Mouse (Mus musculus): ENCODE results near the gene Krba1. TPM values are rescaled to one million over a fixed set of nuclear protein-coding genes. Genes with fewer than 3 reads are reported as not detected.

Gene Krba1
- total RNA-seq (2015) (0.98 and 2.5 TPM in 2 replicates), total RNA-seq (2017) (2.0 and 3.1 TPM in 2 replicates)

DNA sequence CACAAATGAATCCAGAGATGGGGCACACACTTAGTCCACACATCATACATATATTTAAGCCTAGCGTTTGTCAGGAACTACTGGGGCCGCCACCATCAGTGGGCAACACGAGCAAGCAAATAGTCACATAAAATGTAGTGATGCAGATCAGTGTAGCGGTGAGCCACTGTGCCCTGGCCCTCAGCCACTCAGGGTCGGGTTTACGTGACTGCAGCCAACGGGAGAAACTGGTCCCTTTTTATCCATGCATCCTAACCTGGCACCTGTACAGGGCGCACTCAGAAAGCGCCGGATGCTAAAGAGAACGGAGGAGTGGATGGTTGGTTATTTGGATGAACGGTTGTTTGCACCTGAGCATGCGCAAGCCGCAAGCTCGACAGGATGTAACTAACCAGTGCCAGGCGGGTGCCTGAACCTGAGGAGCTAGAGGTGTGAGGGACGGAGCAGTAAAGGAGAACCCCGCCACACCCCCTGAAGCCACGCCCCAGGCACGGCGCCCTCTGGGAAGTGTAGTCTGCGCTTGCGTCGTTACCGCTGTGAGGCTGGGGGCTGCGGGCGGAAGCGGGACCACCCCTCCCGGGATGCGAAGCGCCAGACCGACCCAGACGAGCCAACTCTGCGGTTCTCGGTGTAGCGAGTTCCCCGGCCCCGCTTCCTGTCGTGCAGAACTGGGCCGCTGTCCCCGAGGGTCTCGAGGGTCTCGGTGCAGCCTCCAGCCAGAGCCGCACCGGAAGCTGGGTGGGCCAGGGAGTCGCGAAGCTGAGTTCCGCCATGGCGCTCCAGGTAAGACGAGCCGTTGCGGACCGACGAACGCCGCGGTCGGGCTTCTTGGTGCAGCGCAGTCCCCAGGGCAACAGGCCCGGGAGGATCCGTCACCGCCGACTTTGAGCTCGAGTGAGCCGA, at the start of gene Krba1:
Gene Krba1, plus strand, starts transcription at position 482 of the 903 bp plus-strand sequence.
- ATAC-seq (replicated peaks; ENCODE audit: poor library complexity) = peak; percentile 87

DNA sequence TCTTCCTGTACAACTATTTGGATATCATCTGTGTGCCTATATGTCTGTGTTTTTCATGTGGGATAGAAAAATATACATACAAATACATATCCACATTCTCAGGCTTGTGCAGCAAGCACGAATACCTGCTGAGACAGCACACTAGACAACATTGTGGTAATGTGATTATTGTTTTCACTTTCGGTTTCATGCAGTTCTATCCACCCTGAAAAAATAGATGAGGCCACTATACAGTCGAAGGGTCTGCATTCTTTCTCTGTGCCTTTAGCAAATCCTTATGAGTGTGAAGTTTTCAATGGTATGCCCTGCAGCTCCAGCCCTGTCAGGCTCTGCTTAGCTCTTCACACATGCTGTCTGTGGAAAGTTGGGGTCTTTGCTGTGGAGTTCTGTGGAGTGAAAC, 36.5 kb upstream of the Krba1 start:
- no peak for ATAC-seq (replicated peaks; ENCODE audit: poor library complexity)

DNA sequence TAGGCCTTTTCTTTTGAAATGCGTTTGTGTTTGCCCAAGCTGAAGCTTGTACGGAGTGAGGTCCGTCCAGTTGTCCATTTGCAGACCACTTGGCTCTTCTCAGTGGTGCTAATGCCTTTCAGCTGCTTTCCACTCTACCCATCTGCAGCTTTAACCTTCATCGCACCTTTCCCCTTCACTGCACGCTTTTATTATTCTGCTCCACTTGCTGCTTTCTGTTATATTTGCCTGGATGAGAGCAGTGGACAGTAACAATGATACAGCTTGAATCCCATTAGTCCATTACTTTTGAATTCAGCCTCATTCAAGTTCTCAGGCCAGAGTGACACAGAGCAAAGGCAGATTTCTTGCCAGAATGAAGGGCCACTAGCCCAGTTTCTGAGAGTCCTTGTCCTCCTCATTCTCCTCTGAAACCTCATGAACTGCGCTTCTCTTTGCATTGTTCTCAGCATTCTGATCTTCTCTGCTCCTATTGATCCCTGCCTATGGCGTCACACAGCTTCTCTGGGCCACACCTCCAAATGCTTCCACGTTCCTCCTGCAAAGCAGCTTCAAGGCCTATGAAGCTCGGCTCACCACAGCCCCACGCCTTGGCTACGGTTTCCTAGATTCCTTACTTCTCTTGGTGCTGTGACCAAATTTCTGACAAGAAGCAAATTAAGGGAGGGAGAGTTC, 28.9 kb upstream of the Krba1 start:
- ATAC-seq (replicated peaks; ENCODE audit: poor library complexity) = no peak

DNA sequence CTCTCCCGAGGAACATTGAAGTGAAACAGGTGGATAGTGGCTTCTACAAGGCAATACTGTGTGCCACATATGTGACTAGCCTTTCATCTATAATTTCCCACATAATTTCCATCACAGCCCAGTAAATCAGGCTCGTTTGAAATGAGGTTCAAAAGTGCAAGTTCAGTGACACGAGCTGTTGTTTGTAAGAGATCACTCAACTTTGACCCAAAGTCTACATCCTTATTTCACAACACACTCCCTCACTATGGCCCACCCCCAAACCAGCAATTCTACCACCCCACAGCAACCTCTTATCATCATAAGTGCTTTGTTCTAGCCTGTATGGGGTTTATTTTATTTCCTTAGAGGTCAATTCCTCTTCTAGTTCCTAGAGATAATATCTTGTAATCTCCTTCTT, 7.2 kb upstream of the Krba1 start:
- ATAC-seq (replicated peaks; ENCODE audit: poor library complexity) = no peak

DNA sequence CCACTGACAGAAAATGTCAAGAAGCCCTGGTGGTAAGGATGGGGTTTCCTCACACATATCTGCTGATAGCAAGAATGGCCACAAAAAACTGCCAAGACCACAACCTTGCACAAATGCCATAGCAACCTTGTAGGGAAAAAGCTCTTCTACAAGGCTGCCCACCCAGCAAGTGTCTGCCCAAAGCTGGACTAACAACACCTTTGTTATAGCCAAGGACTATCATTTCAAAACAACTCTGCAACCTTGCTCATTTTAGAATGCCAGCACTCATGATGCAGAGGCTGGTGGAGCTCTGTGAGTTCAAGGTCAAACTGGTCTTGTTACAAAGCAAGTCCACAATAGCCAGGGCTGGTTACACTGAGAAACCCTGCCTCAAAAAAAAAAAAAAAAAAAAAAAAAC, 1.6 kb upstream of the Krba1 start:
- no peak for ATAC-seq (replicated peaks; ENCODE audit: poor library complexity)

DNA sequence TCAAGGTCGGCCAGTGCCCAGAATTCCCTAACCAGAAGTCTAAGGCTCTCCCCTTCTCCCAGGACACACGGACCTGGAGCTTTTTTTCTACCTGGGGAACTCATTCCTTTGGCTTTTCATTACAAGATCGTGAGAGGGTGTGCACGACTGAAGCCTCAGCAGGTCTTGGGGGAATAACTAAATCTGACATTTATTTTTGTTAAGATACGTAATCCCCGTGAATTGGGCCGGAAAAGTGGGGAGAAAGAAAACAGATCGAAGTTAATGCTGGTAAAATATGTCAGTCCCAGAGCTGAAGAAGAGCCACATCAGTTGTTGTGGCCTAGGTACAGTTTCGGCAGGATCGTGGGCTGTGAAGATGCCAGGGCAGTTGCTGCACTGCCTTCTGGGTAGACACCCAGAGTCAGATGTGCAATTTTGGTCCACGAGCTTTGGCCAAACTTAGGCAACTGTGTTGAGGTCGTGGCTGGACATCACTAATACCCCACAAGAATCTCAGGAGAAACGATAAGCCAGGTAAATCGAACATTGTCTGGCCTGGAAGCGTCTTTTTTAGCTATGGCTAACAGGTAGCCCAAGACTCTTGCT, 716 bp downstream of the Krba1 start:
- no peak for ATAC-seq (replicated peaks; ENCODE audit: poor library complexity)

DNA sequence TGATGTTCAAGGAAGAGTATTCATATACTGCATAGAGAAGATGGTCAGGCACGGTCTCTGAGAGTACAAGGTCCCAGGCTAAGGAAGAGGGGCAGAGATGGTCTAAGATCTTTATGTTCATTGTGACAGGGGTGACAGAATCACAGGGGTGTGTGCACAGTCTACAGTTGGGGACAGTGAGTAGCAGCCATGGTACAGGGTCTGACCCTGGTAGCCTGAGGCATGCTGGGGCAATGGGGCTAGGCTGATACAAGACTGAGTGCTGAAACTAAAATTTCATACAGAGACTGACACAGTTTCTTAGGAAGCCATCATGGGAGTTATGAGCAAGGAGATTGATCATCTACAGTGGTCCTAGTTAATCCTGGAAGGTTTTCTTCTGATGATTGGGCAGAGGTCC, 1.3 kb downstream of the Krba1 start:
- no peak for ATAC-seq (replicated peaks; ENCODE audit: poor library complexity)

DNA sequence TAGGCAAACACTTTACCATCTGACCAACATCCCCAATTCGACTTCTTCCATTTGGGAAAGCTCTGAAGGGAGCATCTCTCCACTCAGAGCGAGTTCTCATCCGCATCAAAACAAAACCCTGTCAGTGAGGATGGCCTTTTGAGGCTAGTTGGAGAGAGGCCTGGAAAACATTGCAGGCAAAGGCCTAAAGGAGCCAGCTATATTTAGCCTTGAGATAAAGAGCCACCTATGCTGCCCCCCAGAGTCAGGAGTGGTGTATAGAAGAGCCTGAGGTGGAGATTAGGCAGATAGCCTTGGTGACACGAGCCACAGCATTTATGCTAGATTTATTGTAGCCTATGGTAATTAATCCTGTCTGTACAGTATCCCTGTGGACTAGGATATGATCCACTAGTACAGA, 1.9 kb downstream of the Krba1 start:
- peak; percentile 71 for ATAC-seq (replicated peaks; ENCODE audit: poor library complexity)

DNA sequence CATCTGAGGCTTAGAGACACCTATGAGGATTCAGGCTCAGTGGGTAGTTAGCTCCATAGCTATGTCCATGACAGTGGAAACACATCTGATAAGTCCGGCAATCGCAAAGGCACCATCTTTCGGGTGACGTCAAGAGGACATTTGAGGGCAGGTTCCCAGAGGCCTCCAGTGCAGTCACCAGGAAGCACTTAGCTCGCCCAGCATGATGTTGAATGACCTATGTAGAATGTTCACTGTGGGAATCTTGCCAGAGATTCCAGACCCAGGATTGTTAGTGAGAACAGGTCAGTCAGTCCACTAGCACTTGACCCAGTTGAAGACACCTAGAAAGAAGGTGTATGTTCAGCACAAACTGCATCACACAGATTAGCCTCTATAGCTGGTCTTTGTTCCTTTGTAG, 4.5 kb downstream of the Krba1 start:
- ATAC-seq (replicated peaks; ENCODE audit: poor library complexity) = no peak

DNA sequence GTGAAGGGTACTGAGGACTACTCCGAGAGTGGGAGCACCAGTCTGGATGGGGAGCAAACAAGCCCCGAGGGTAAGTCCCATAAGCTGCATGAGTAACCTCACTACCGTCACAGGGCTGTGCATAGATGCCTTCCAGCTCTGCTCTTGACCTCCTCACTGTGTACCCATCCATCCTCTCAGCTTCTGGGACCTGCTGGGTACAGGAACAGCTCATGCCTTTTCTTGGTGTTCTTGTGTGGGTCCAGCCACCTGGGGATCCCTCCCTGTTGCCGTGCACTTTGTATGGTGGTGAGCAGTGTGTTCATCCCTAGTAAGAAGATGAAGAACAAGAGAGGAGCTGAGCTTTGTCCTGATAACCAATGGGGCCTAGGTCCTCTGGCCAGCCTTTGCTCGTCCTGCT, 8.7 kb downstream of the Krba1 start:
- ATAC-seq (replicated peaks; ENCODE audit: poor library complexity) = no peak

DNA sequence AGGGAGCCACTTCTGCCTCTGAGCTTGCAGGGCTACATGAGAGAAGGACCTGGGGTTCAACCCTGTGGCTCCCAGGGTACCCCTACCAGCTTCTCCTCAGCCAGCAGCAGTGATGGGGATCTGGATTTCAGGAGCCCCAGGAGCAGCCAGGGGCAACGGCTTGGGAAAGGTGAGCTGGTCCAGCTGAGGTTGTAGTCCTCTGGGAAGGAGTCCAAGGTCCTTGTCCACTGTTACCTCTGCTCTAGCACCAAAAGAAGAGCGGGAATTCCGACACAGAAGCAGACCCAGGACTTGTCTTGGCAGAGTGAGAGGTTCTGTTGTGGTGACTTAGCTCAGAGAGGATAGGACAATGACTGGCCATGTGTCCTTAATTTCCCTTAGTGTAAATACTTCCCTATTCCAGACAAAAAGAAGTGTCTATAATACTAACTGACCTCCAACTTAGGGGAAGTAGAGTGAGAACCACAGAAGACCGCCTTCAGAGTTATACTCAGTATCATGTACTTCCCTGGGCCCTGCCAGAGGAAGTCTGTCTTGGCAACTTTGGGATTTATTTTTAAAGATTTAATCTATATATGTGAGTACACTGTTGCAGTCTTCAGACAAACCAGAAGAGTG, 14.4 kb downstream of the Krba1 start:
- ATAC-seq (replicated peaks; ENCODE audit: poor library complexity) = peak; percentile 81

DNA sequence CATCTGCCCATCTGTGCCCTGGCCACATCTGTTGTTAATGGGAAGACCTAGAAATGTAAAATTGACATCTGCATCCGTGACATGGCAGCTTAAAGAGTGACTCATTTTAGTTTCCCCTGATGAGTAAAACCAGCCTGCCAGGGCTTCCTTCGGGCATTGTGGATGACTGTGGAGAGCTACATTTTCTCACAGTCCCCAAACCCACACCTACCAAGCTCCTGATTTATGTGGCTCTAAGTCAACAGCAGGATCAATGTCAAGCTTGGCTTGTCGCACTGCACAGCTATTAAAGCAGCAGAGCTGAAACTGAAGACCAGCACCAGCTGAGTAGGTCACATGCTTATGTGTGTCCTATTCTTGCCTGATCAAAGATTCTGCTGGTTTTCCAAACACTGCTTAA, 15.2 kb downstream of the Krba1 start:
- no peak for ATAC-seq (replicated peaks; ENCODE audit: poor library complexity)

DNA sequence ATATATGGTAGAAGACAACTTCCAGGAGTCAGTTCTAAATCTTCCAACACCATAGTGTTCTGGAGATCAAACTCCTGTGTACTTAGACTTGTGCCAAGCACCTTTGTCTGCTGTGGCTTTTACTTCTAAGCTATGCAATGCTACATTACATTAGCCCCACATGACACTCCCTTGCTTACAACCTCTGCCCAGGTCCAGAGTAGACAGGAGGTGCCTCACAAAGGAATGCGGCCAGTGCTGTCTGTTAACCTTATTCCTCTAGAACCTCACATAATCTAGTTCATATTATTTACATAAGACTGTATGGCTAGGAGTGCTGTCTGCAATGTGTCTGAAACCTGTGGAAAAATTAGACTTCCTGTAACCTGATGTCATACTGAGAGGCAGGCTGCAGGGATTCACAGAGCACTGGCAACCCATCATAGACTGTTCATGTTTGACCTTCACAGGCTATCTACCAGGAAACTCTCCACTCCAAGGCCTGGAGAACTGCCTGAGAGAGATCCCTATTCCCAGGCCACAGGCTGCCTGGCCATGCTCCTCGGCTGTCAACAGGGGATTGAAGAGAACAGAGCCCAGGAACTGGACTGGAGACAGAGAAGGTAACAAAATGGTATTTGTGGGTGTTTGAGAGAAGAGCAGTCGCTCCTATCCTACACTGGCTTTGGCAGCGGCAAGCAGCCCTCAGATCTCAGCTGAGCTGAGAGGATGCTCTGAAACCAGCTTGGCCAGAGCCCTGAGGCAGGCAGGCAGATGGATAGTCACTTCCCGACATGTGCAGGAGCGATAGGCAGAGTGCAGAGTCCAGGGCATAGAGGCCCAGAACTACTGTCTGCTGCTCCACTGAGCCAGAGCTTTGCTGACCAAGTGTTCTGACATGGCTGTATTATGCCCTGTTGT, 16.1 kb downstream of the Krba1 start:
- ATAC-seq (replicated peaks; ENCODE audit: poor library complexity) = no peak

DNA sequence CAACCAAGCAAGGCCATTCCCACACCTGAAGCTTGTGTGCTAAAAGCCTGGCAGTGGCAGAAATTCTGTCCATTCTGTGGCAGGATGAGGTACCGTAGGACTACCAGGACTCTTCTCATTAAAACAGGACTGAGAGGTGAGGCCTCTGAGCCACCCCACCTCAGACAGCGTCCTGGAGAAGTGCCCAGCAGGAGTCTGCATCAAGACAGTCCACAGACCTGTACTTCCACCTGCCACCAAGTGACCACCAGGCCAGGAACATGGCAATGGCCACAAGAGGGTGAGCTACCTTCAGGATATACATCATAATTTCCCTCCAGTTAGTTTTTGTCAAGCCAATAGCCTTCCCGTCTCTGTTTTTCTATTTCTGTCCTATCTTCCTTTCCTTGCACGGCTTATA, 16.8 kb downstream of the Krba1 start:
- no peak for ATAC-seq (replicated peaks; ENCODE audit: poor library complexity)

DNA sequence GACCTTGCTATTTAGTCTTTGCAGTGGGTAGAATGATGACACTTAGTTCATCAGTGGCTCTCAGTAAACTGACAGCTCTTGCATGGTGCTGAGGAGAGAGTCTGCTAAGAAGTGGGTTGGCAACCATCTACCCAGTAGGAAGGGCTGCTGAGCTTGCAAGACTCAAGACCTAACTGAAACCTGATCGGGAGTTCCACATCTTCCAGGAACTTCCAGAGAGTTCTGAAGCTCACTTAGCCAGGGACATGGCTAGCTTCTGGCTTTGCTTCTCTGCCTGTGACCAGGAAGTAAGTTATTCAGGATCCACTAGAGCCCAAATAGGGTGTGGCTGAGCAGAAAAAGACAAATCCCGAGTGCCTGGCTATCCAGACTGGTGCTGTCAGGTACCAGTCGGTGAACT, 17.3 kb downstream of the Krba1 start:
- no peak for ATAC-seq (replicated peaks; ENCODE audit: poor library complexity)

DNA sequence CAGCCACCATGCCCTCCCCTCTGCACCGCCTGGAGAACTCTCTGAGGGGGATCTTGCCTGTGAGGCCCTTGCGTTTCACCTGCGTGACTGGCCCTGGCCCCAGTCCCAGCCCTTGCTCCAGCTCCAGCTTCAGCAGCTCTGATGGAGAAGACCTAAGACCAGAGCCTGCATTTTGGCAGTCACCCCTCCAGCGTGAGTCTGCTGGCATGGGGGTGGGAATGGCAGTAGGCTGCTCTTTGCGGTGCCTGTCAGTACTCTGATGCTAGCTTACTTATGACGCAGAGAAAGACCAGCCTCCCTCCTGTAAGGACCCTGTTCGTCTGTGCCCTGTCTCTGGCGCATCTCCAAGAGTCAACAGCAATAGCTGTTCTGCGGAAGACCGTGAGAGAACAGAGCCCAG, 17.7 kb downstream of the Krba1 start:
- no peak for ATAC-seq (replicated peaks; ENCODE audit: poor library complexity)

DNA sequence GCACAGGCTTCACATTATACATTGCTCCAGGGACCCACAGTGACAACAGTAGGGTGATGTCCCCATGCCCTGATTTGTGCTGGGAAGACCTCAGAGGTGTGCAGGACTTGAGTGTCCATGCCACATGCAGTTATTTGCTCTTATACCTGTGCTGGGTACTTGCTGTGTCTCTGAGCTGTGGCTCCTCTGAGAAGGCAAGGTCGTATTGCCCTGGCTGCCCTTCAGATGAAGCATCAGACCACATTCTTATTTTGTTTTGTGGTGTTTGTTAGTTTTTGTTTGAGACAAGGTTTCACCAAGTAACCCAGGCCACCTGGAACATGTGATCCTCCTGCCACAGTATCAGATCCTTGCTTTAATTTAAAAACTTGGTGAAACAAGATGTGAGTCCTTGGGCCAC, 19.5 kb downstream of the Krba1 start:
- ATAC-seq (replicated peaks; ENCODE audit: poor library complexity) = no peak

DNA sequence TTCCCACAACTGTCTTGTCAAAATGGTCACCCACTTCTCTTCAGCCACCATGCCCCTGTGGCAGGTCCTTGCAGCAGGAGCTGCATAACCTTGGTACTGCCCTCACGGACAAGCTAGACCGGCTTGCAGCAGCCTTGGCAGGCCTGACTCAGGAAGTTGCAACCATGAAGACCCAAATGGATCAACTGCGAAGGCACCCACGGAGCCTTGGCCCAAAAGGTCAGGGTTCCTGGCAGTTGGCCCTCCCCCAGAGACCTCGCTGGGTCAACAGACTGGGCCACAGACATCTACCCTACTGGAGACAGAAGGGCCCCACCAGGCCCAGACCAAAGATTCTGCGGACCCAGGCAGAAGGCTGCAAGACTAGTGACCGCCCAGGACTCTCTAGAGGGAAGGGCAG, 20.2 kb downstream of the Krba1 start:
- no peak for ATAC-seq (replicated peaks; ENCODE audit: poor library complexity)

DNA sequence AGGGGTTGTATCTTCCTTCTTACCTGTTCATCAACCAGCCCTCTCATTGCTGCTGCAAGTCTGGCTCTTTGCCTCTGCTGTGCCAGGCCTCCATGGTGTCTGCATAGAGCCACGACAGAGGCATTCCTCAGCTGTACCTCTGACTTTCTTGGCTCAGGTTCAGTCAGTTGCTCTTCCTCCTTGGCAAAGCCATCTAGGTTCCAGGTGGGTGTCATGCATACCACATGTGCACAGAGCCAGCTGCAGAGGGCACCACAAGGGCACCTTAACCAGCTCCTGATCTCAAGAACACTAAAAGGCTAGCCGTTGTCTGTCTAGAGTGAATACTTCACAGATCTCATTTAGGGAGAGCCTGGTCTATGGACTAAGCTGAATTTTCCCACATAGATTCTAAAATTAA, 21.1 kb downstream of the Krba1 start:
- ATAC-seq (replicated peaks; ENCODE audit: poor library complexity) = no peak

DNA sequence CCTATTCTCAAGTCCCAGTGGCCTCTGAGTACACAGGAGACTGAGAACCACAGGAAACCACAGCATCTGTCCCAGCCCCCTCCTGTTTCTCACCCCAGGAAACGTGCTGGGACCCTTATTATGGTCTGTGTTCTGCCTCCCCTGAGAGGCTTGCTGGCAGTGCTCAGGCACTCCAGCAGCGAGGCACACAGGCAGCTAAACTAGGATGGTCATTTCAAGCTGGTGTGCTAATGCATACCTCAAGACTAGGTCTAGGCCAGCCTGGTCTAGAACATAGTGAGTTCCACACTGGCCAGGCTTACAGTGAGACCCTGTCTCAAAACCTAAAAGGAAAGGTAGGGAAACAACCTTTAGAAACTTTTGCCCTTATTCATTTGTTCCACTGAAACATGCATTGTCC, 25.3 kb downstream of the Krba1 start:
- ATAC-seq (replicated peaks; ENCODE audit: poor library complexity) = peak; percentile 26; the same call in 1 of the 2 replicates

DNA sequence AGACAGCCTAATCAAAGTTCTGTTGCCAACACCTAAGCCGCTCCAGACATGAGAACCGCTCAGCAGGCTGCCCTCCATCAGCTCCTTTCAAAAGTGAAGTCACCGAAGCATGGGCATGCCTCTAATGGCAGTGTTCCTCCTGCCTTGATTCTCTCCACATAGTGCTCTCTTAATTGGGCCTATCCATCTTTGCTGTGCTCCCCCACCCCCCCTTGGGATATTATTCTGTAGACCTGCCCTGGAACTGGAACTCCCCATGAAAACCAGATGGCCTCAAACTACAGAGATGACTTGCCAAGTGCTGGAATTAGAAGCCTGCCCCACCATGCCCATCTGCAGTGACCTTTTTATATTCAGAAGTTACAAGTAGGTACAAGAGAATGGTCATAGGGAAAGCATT, 27.9 kb downstream of the Krba1 start:
- ATAC-seq (replicated peaks; ENCODE audit: poor library complexity) = no peak

Data from megakaryocyte progenitor cell, adult 5-6 weeks (primary cell).